Mouse (Mus musculus) heart, adult 11 months (tissue): ENCODE measurements around the gene Dap.

Source experiments
- DNase-seq: peaks from one replicate; pipeline ENCODE4 v3.0.0; 2022

The Dap gene

GRCm38 (mm10) chr15:31224135-31224761 is at the start of gene Dap:
Dap (plus strand) TSS chr15:31224314.
- peak; percentile 100 for DNase-seq

- peak; percentile 60 for DNase-seq
Observed at GRCm38 (mm10) chr15:31176566-31176965, 47.5 kb upstream of the Dap start.

GRCm38 (mm10) chr15:31184651-31185443 is 39.3 kb upstream of the Dap start:
- DNase-seq: peak; percentile 96

GRCm38 (mm10) chr15:31185506-31185905 is 38.6 kb upstream of the Dap start:
- DNase-seq: peak; percentile 67

GRCm38 (mm10) chr15:31186371-31186901 is 37.7 kb upstream of the Dap start:
- peak; percentile 73 for DNase-seq

GRCm38 (mm10) chr15:31192563-31192962 is 31.6 kb upstream of the Dap start:
- no peak for DNase-seq

GRCm38 (mm10) chr15:31195776-31196175 is 28.3 kb upstream of the Dap start:
- DNase-seq: no peak

GRCm38 (mm10) chr15:31207346-31208093 is 16.6 kb upstream of the Dap start:
- peak; percentile 84 for DNase-seq

GRCm38 (mm10) chr15:31211910-31212309 is 12.2 kb upstream of the Dap start:
- DNase-seq: peak; percentile 94

- DNase-seq: peak; percentile 59
Observed at GRCm38 (mm10) chr15:31213619-31214270, 10.4 kb upstream of the Dap start.

- DNase-seq: no peak
Observed at GRCm38 (mm10) chr15:31222216-31222615, 1.9 kb upstream of the Dap start.

- DNase-seq: no peak
Observed at GRCm38 (mm10) chr15:31223596-31224134, 449 bp upstream of the Dap start.

GRCm38 (mm10) chr15:31224806-31225642 is 910 bp downstream of the Dap start:
- DNase-seq: no peak

- DNase-seq: no peak
Observed at GRCm38 (mm10) chr15:31225643-31226325, 1.7 kb downstream of the Dap start.

- DNase-seq: no peak
Observed at GRCm38 (mm10) chr15:31226464-31226863, 2.4 kb downstream of the Dap start.

- DNase-seq: no peak
Observed at GRCm38 (mm10) chr15:31227793-31228192, 3.7 kb downstream of the Dap start.

GRCm38 (mm10) chr15:31233006-31233405 is 8.9 kb downstream of the Dap start:
- DNase-seq: no peak

GRCm38 (mm10) chr15:31235794-31236548 is 11.9 kb downstream of the Dap start:
- peak; percentile 78 for DNase-seq

- no peak for DNase-seq
Observed at GRCm38 (mm10) chr15:31236549-31236907, 12.4 kb downstream of the Dap start.

- DNase-seq: peak; percentile 88
Observed at GRCm38 (mm10) chr15:31237368-31237767, 13.3 kb downstream of the Dap start.
